Mouse (Mus musculus) thymus, postnatal 14 days (tissue): Measurements from ENCODE around the gene Pfpl.

Experiments
- DNase-seq: peaks from one replicate; pipeline ENCODE4 v3.0.0; 2021

The Pfpl gene

DNA sequence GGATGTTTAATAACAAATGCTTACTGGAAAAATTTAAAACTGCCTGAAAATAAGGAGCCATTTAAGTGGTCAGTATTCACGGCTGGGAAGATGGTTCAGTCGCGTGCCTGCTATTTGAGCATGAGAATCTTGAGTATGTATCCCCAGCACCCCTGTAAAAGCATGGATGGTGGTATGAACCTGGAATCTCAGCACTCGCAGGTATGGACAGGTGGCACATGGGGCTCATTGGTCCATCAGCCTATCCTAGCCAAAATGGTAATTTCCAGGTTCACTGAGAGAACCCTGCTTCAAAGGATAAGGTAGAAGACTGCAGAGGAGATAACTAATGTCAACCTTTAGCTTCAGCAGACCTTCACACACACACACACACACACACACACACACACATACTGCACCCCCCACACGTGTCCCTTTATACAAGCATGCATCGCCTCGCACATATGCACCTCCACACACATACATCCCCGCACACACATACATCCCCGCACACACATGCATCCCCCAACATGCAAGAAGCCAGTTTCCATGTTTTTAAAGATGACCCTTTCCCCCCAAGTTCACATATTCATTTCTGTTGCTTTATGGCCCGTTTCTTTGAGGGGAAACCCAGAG, 37.9 kb downstream of the Pfpl start:
- DNase-seq = peak; percentile 1

DNA sequence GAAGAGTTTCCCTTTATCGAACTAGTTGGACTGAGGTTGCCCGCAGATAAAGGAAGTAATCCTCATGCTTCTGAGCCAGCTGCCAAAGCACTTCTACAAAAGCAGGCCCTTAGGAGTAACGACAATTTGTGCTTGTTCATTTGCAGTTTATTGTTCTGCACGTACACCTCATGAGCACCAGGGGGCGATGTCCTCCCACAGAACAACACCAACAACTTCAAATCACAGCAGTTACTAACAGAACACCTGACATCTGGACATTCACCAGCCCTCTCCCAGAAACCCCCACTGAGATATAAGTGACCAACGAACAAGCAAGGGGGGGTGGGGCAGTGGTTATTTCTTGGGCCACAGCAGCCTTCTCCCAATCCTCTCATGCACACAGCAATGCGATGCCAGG, 38.5 kb downstream of the Pfpl start:
- peak; percentile 54 for DNase-seq

- DNase-seq = peak; percentile 37
These were observed 39.7 kb downstream of the Pfpl start for GRCm38 (mm10) chr19:12467436-12467835.

DNA sequence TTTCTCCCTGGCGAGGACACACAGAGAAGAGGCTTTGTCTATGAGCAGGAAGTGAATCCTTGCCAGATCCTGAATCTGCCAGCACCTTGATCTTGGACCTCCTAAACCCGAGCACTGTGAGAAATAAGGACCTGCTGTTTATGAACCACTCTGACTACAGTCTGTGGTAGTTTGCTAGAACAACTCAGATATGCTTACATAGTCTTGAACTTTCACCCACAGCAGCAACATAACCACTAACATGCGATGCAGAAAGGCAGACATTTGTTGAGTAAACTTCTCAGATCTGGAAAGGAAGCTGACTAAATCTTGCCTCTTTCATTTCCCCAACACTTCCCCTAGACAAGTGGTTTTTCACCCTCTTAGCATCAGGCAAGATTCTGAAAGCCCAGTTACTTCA, 44.2 kb downstream of the Pfpl start:
- DNase-seq = no peak

- no peak for DNase-seq
These were observed 44.8 kb downstream of the Pfpl start for GRCm38 (mm10) chr19:12472381-12472976.

DNA sequence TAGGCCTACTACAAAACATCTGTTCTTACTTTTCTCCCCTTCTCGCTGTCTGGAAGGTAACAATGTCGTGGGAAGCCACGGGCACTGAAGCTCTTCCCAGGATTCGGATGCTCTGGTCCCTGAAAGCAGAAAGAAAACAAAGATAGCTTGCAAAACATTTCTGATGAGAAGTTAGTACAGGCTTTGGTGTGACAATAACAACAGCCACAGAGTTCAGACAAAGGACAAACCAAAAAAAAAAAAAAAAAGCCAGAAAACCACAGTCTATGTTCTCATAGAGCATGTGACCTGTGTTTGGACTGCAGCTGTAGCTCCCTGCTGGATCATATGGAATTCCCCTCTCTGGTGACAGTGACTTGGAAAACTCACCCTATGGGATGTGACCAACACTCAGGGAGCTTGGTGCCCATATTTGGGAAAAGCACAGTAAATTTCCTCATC, 45.5 kb downstream of the Pfpl start:
- no peak for DNase-seq

DNA sequence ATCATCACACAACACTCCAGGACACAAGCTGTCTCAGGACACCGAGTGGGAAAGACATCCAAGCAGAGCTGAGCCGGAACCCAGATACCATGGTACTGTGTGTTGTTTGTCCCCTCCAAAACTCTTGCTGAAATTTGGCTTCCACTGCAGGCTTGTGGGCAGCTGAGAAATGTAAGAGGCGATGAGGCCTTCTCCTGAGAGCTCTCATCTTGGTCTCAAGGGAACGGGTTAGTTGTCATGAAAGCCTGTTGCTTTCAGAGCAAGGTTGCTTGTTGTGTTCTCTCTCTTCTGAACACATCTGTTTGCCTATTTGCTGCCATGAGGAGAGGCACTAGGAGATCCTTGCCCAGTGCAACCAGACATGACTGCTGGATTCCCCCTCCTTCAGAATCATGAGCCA, 46.2 kb downstream of the Pfpl start:
- DNase-seq = no peak

DNA sequence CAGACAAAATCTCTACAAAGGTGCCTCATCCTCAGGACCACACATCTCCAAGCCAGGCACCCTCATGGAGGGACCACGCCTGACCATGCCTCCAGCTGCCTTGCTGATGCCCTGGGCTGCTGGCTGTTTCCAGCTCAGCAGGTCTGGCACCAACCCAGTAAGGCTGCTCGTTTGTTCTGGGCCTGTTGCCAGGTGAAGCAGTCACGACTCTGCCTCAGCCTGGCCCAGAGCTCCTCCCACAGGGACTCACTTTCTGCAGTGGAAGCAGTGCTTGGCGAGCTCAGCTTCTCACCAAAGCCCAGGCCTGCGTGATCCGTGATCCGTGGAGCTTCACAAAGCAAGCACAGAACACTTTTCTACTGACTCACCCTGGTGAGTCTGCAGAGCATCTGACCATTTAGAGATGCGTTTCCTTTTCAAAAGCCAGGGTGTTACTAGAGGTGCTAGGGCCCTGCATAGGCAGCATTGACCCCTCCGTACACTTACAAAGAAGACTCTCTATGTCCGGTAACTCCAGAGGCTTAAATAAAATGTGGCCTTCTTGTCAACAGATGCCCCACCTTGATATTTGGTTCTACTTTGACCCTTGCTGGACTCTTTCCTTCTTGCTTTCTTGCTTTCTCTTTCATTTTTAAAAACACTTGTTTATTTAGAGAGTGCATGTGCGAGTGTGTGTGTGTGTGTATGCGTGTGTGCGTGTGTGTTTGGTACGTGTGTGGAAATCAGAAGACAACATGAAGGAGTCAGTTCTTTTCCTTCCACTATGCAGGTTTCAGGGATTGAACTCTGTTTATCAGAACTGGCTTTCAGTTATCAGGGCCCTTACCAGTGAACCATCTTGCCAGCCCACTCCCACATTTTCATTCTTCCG, 47.9 kb downstream of the Pfpl start:
- peak; percentile 27 for DNase-seq

DNA sequence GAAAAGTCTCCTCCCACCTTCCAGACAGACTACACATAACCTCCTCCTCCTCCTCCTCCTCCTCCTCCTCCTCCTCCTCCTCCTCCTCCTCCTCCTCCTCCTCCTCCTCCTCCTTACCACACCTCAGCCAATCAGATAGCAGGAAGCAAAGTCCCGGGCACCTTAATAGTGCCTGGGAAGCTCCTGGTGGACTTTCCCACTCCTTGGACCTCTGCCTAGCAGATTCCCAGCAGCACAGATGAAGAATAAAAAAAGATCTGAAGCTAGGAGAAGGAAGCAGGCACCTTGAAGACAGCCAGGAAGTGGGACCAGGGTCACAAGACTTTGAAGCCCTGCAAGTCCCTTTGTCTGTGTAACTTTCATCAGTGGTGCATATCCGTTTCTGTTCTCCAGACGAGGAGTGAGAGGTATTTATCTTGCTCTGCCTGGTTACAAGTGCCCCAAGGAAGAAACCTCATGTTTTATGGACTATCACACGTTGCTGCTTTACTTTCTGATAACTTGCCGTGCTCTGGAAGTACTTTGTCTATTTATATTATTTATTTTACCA, 49.1 kb downstream of the Pfpl start:
- peak; percentile 46 for DNase-seq

DNA sequence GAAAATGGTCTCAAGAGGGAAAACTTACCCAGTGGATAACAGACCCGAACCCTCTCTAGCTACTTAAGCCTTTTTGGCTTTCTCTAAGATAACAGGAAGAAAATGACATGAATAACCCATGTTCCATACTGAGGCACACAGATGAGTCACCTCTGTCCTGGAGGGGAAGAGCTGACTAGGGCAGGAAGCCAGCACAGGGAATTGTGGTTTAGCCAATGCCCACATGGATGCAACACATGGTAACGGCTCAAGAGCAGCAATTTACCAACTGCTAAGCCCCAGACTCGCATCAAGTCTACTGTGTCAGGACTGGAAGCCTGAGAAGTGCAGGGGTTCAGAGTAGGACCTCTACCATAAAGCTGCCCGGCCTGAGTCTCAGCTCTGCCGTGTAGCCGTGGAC, 50.7 kb downstream of the Pfpl start:
- no peak for DNase-seq
